32 mouse cellular contexts compared by ENCODE assay signal in the genomic region with DNA sequence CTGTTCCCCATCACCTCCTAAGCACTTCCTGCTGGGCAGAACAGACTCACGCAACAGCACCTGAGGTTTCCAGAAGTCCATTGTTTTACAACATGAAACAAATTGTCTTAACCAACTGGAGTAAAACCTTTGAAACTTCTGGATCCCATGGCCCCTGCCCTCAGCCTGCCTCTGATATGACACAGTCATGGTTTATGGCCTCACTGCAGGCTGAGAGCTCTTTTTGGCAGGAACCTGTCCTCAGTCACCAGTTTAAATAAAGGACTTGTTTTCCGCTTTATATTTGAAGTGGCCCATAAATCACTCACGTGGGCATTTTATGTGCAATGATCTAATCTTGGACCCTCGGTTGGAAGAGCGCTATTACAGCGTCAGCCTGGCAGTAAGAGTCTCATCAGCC.
"Had no signal": no experiment of that assay in that cellular context is flagged by ENCODE, and none has a peak within 500 bp of the region (broad histone marks: within the 10 kb centered on the region; RNA-seq: fewer than 3 reads in every experiment).

No protein-coding gene starts in this region.

- H3K27me3 ChIP-seq: heart, embryonic 12.5 days; heart, embryonic 13.5 days; heart, embryonic 15.5 days; hindbrain, embryonic 12.5 days; hindbrain, embryonic 13.5 days; hindbrain, embryonic 15.5 days; kidney, embryonic 15.5 days had no signal

- H3K4me2 ChIP-seq: heart, embryonic 11.5 days; heart, embryonic 12.5 days; heart, embryonic 13.5 days; heart, embryonic 15.5 days; hindbrain, embryonic 12.5 days; hindbrain, embryonic 13.5 days; hindbrain, embryonic 14.5 days; hindbrain, embryonic 15.5 days; kidney, embryonic 15.5 days had no signal

- DNase-seq: heart, postnatal 14 days; heart, postnatal 36 days; heart, postnatal 4 days; kidney, adult 11 months; kidney, adult 18-20 months; kidney, adult 2 months; kidney, adult 8-10 months; kidney, adult 9 months; kidney, postnatal 10 days; kidney, postnatal 14 days; kidney, postnatal 25 days; kidney, postnatal 36 days; kidney, postnatal 4 days; layer of hippocampus, adult 9-11 months; layer of hippocampus, postnatal 36 days had no signal

- H3K9me3 ChIP-seq: heart, embryonic 10.5 days; heart, embryonic 12.5 days; heart, embryonic 13.5 days; heart, embryonic 15.5 days; hindbrain, embryonic 10.5 days; hindbrain, embryonic 12.5 days; hindbrain, embryonic 13.5 days; hindbrain, embryonic 15.5 days; kidney, embryonic 15.5 days had no signal

- H3K9ac ChIP-seq: heart, embryonic 12.5 days; heart, embryonic 13.5 days; heart, embryonic 15.5 days; hindbrain, embryonic 12.5 days; hindbrain, embryonic 13.5 days; hindbrain, embryonic 14.5 days; hindbrain, embryonic 15.5 days; kidney, embryonic 15.5 days had no signal

- ATAC-seq: hindbrain, embryonic 16.5 days; hindbrain, postnatal 0 days; inflammation-experienced regulatory T-cells, adult 6 months had no signal

- H3K4me3 ChIP-seq: heart, embryonic 10.5 days; heart, embryonic 12.5 days; heart, embryonic 13.5 days; heart, embryonic 15.5 days; hindbrain, embryonic 10.5 days; hindbrain, embryonic 12.5 days; hindbrain, embryonic 13.5 days; hindbrain, embryonic 15.5 days; kidney, embryonic 15.5 days; layer of hippocampus, adult 2 months; left cerebral cortex, adult 2 months had no signal

- H3K4me1 ChIP-seq: heart, embryonic 10.5 days; heart, embryonic 12.5 days; heart, embryonic 13.5 days; heart, embryonic 15.5 days; hindbrain, embryonic 15.5 days; kidney, embryonic 15.5 days had no signal

- H3K27ac ChIP-seq: heart, embryonic 10.5 days; heart, embryonic 13.5 days; heart, embryonic 15.5 days; hindbrain, embryonic 10.5 days; hindbrain, embryonic 12.5 days; hindbrain, embryonic 13.5 days; hindbrain, embryonic 14.5 days; hindbrain, embryonic 15.5 days; hindbrain, postnatal 0 days; kidney, embryonic 15.5 days; kidney, postnatal 0 days; layer of hippocampus, adult 2 months; left cerebral cortex, adult 2 months had no signal

- H3K36me3 ChIP-seq: heart, embryonic 10.5 days; heart, embryonic 12.5 days; heart, embryonic 13.5 days; heart, embryonic 15.5 days; hindbrain, embryonic 10.5 days; hindbrain, embryonic 12.5 days; hindbrain, embryonic 13.5 days; hindbrain, embryonic 15.5 days; kidney, embryonic 15.5 days had no signal
